ENCODE assay signal across 24 mouse cellular contexts in the genomic region with DNA sequence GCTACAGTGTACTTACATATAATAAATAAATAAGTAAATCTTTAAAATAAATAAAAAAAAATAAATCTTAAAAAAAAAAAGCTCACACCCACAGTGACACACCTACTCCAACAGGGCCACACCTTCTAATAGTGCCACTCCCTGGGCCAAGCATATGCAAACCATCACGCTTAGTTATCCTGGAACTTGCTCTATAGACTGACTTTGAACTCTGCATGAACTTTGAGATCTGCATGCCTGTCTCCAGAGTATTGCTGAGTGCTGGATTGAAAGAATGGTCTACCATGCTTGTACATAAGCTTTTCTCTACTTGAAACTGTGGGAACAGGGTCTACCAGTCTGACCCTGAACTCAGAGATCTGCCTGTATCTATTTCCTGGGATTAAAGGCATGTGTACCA.
"Had no signal": no experiment of that assay in that cellular context is flagged by ENCODE, and none has a peak within 500 bp of the region (broad histone marks: within the 10 kb centered on the region; RNA-seq: fewer than 3 reads in every experiment).

No protein-coding gene starts in this region.

- H3K9me3 ChIP-seq: heart, embryonic 10.5 days; heart, embryonic 12.5 days; hindbrain, embryonic 10.5 days; hindbrain, embryonic 12.5 days; limb, embryonic 10.5 days; liver, embryonic 12.5 days had no signal

- H3K27me3 ChIP-seq: heart, embryonic 12.5 days; hindbrain, embryonic 12.5 days; limb, embryonic 12.5 days; liver, embryonic 12.5 days had no signal

- H3K4me3 ChIP-seq: gastrocnemius, adult 2 months; heart, embryonic 10.5 days; heart, embryonic 12.5 days; hindbrain, embryonic 10.5 days; hindbrain, embryonic 12.5 days; limb, embryonic 10.5 days; limb, embryonic 12.5 days; liver, embryonic 12.5 days had no signal

- DNase-seq: gastrocnemius, adult 2 months; gastrocnemius, postnatal 10 days; gastrocnemius, postnatal 25 days; heart, adult 18-20 months; heart, postnatal 10 days; heart, postnatal 4 days; kidney, adult 18-20 months; kidney, adult 8-10 months; kidney, postnatal 10 days; kidney, postnatal 36 days; layer of hippocampus, adult 9-11 months; layer of hippocampus, postnatal 36 days; liver had no signal

- H3K36me3 ChIP-seq: heart, embryonic 10.5 days; heart, embryonic 12.5 days; hindbrain, embryonic 10.5 days; hindbrain, embryonic 12.5 days; limb, embryonic 10.5 days; limb, embryonic 12.5 days; liver, embryonic 12.5 days had no signal

- H3K4me1 ChIP-seq: heart, embryonic 10.5 days; heart, embryonic 12.5 days; limb, embryonic 12.5 days had no signal

- H3K9ac ChIP-seq: heart, embryonic 12.5 days; hindbrain, embryonic 12.5 days; hindbrain, embryonic 14.5 days; limb, embryonic 12.5 days; liver, embryonic 12.5 days; liver, embryonic 14.5 days had no signal

- ATAC-seq: hindbrain, embryonic 16.5 days; inflammation-experienced regulatory T-cells, adult 6 months; liver, embryonic 12.5 days had no signal

- H3K27ac ChIP-seq: gastrocnemius, adult 2 months; heart, embryonic 10.5 days; hindbrain, embryonic 10.5 days; hindbrain, embryonic 12.5 days; hindbrain, embryonic 14.5 days; limb, embryonic 10.5 days; limb, embryonic 12.5 days; liver, embryonic 12.5 days; liver, embryonic 14.5 days had no signal

- H3K4me2 ChIP-seq: heart, embryonic 12.5 days; hindbrain, embryonic 12.5 days; hindbrain, embryonic 14.5 days; limb, embryonic 12.5 days; liver, embryonic 12.5 days had no signal
